Mouse (Mus musculus) liver, embryonic 11.5 days (tissue): ENCODE data around the gene Eepd1. TPM values are rescaled to one million over a fixed set of nuclear protein-coding genes. Genes with fewer than 3 reads are reported as not detected.

ENCODE experiments used
- ATAC-seq: fragments of 200-750 bp; cut with Nextera tagmentation; replicated peaks from 2 replicates; pipeline ENCODE4 v1.8.0; 2017; ENCODE audit warnings: moderate number of reproducible peaks, mild to moderate bottlenecking, moderate TSS enrichment, moderate library complexity; ENCODE audit not compliant: low FRiP score
- DNase-seq: peaks from one replicate; pipeline ENCODE4 v3.0.0-alpha.2; 2017; ENCODE audit warnings: low spot score
- H3K27ac ChIP-seq: fragments of 300-500 bp; sonication (generic); 2 replicates; pipeline ENCODE4 v1.5.1; 2014; ENCODE audit warnings: mild to moderate bottlenecking, low read depth, low read length, control low read depth
- H3K27me3 ChIP-seq: fragments of 300-500 bp; sonication (generic); replicated peaks from 2 replicates; pipeline ENCODE4 v1.6.1; 2014; ENCODE audit warnings: low read length, mixed read lengths; ENCODE audit not compliant: control insufficient read depth, insufficient read depth
- H3K36me3 ChIP-seq: fragments of 300-500 bp; sonication (generic); 2 replicates; pipeline ENCODE4 v1.6.1; 2014; ENCODE audit warnings: mild to moderate bottlenecking, low read length, moderate library complexity, mixed read lengths; ENCODE audit not compliant: control insufficient read depth, insufficient read depth
- H3K4me1 ChIP-seq: fragments of 300-500 bp; sonication (generic); replicated peaks from 2 replicates; pipeline ENCODE4 v1.6.1; 2014; ENCODE audit warnings: low read length, mixed read lengths; ENCODE audit not compliant: control insufficient read depth, insufficient read depth
- H3K4me2 ChIP-seq: fragments of 300-500 bp; sonication (generic); 2 replicates; pipeline ENCODE4 v1.6.1; 2014; ENCODE audit warnings: mild to moderate bottlenecking, control low read depth, moderate library complexity
- H3K4me3 ChIP-seq: fragments of 300-500 bp; sonication (generic); 2 replicates; pipeline ENCODE4 v1.5.1; 2014; ENCODE audit warnings: low read depth, low read length, control low read depth
- H3K9ac ChIP-seq: fragments of 300-500 bp; sonication (generic); 2 replicates; pipeline ENCODE4 v1.6.1; 2014; ENCODE audit warnings: low read depth, low read length, control low read depth
- H3K9me3 ChIP-seq: fragments of 300-500 bp; sonication (generic); 2 replicates; pipeline ENCODE4 v1.6.1; 2016; ENCODE audit warnings: low read length, inconsistent platforms, mixed read lengths; ENCODE audit not compliant: control insufficient read depth
- WGBS: fragments of 180-500 bp; shearing (Covaris S2); extraction: QIAGEN DNeasy Blood & Tissue Kit; methylation state at CpG from one replicate; pipeline ENCODE4 v1.1.7; 2014; 5-methylcytosine and 5-hydroxymethylcytosine counted together
- polyA plus RNA-seq: library from polyadenylated mRNA; unstranded; fragments of >200 nt; fragmentation: Nextera tagmentation; extraction: Ambion mirVana; gene quantifications from 2 replicates; pipeline ENCODE4 v1.2.1, GENCODE M21; 2014

Eepd1 gene
- polyA plus RNA-seq, 1 experiment from 2014 or later: 9.4 TPM

DNA sequence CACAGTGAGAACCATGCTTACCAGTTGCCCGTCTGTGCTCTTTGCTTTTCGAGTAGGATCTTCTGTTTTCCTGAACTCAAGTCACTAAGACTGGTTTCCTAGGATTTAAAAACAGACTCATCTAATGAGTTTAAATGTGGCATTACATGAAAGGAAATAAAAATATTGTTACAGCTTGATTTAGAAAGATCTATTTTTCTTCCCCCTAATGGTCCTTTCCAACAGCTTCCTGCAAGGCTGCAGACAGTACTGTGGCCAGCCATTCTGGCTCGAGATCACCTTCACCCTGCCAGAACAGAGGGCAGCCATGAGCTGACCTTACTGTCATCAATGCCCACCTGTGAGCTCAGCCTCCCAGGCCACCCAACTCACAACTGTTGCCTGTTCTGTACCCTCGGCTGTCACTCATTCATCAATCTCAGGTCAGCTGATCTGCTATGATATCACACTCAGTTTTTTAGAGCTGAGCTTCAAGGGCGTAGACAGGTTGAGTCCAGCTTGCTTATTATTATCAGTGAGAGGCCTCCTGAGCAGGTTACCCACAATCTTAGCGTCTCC, 73.0 kb downstream of the Eepd1 start:
- Histone ChIP-seq H3K4me2 (no peak overlapping the region), H3K27ac (no peak overlapping the region), H3K27me3 (no peaks in the 10 kb centered on the region), H3K36me3 (no peaks in the 10 kb centered on the region), H3K9ac (no peak overlapping the region), H3K9me3 (no peaks in the 10 kb centered on the region), H3K4me3 (no peak overlapping the region), H3K4me1 (peaks cover 2% of the 10 kb centered on the region; the same call in 1 of the 2 replicates)
- 65% methylated on average over 6 of the region's 6 CpGs for WGBS
- no peak for DNase-seq
- ATAC-seq: no peak

DNA sequence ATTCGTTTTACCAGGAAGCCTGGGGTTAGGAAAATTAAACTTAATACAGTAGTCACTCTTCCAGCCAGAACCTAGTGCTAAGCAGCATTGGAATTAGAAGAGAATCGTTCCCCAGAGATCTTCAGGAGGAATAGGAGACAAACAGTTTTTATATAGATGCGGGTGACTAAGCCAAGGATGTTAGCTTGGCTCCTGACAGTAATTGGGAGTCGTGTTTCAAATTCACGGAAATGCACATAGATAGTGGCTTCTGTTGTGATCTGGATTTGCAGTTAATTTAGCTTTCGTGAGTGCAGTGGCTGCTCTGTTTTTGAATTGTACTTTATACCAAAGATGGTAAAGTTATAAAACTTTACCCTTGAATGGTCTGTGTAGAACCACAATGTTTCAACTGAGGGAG, 73.9 kb downstream of the Eepd1 start:
- H3K4me1 ChIP-seq: peaks cover 2% of the 10 kb centered on the region; the same call in 1 of the 2 replicates
- ATAC-seq: no peak
- H3K36me3 ChIP-seq: no peaks in the 10 kb centered on the region
- no peaks in the 10 kb centered on the region for H3K27me3 ChIP-seq
- no peak overlapping the region for H3K4me2 ChIP-seq
- no peak for DNase-seq
- no peak overlapping the region for H3K4me3 ChIP-seq
- 58% methylated on average over 6 of the region's 6 CpGs for WGBS
- no peak overlapping the region for H3K27ac ChIP-seq
- no peak overlapping the region for H3K9ac ChIP-seq
- no peaks in the 10 kb centered on the region for H3K9me3 ChIP-seq

GRCm38 (mm10) chr9:25556008-25556407, 74.7 kb downstream of the Eepd1 start:
- H3K9ac ChIP-seq: no peak overlapping the region
- no peak overlapping the region for H3K27ac ChIP-seq
- WGBS: 83% methylated on average over 3 of the region's 3 CpGs
- ATAC-seq (no peak), DNase-seq (no peak)
- no peak overlapping the region for H3K4me3 ChIP-seq
- peaks cover 2% of the 10 kb centered on the region; the same call in 1 of the 2 replicates for H3K4me1 ChIP-seq
- H3K27me3 ChIP-seq: no peaks in the 10 kb centered on the region
- no peaks in the 10 kb centered on the region for H3K9me3 ChIP-seq
- no peak overlapping the region for H3K4me2 ChIP-seq
- no peaks in the 10 kb centered on the region for H3K36me3 ChIP-seq

GRCm38 (mm10) chr9:25557378-25557777, 76.0 kb downstream of the Eepd1 start:
- H3K27me3 ChIP-seq: no peaks in the 10 kb centered on the region
- H3K4me1 ChIP-seq: 0 out of 2 replicates have a peak, but pooled peaks cover 2% of the 10 kb centered on the region
- no peak overlapping the region for H3K27ac ChIP-seq
- no peak for DNase-seq
- H3K36me3 ChIP-seq: no peaks in the 10 kb centered on the region
- no peak overlapping the region for H3K4me3 ChIP-seq
- H3K4me2 ChIP-seq: no peak overlapping the region
- H3K9ac ChIP-seq: no peak overlapping the region
- no peaks in the 10 kb centered on the region for H3K9me3 ChIP-seq
- 73% methylated on average over 2 of the region's 2 CpGs for WGBS
- no peak for ATAC-seq

DNA sequence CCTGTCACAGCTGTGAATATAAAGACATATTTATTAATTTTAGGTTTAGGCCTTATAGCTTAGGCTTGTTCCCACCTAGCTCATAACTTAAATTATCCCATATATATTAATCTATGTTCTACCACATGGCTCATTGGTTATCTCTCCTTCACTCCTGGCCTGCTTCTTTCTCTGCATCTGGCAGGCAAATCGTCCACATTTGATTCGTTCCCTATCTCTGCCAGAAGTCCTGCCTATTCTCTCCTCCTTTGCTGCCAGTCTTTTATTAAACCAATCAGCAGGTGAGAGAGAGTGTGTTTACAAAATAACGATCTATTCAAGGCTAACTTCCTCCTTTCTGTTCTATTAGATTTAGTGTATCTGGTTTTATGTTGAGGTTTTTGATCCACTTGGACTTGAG, 77.5 kb downstream of the Eepd1 start:
- no peak for ATAC-seq
- Histone ChIP-seq H3K9me3 (no peaks in the 10 kb centered on the region), H3K9ac (no peak overlapping the region), H3K27me3 (no peaks in the 10 kb centered on the region), H3K4me3 (no peak overlapping the region), H3K27ac (no peak overlapping the region), H3K36me3 (no peaks in the 10 kb centered on the region), H3K4me2 (no peak overlapping the region), H3K4me1 (no peaks in the 10 kb centered on the region)
- WGBS: 59% methylated on average over 3 of the region's 3 CpGs
- no peak for DNase-seq

DNA sequence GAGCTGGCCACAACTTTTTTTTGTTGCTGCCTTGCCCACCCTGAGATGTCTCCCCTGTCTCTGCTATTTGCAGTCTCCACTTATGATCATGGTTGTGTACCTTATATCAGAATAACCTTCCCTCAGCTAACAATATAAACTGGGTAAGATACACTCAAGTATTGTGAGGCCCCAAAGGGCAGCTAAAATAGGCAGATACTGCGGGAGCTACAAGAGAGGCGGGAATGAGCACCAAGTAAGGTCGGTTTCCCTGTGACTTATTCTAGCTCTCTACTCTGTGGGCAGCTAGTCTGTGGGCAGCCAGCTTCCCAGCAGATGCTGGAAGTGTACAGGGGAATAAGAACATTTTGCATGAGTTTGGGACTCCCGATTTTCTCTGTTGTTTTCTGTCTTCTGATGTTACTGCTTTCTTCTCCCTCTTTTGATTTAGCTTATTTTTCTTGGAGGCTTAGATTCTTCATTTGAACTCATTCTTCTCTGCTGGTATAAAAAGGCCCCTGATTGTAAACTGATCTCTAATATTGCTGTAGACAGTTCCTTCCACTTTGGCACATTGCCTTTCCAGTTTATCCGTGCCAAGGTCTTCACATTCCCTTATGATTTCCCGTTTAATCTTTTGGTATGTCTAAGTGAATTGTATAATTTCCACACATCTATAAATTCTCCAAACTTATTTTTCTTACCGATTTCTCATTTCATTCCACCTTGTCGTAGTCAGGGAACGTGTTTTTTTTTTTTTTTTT, 78.8 kb downstream of the Eepd1 start:
- no peak overlapping the region for H3K27ac ChIP-seq
- H3K4me3 ChIP-seq: no peak overlapping the region
- no peaks in the 10 kb centered on the region for H3K4me1 ChIP-seq
- no peaks in the 10 kb centered on the region for H3K9me3 ChIP-seq
- ATAC-seq: no peak
- H3K36me3 ChIP-seq: no peaks in the 10 kb centered on the region
- 83% methylated on average over 9 of the region's 9 CpGs for WGBS
- no peaks in the 10 kb centered on the region for H3K27me3 ChIP-seq
- no peak for DNase-seq
- no peak overlapping the region for H3K9ac ChIP-seq
- H3K4me2 ChIP-seq: no peak overlapping the region

DNA sequence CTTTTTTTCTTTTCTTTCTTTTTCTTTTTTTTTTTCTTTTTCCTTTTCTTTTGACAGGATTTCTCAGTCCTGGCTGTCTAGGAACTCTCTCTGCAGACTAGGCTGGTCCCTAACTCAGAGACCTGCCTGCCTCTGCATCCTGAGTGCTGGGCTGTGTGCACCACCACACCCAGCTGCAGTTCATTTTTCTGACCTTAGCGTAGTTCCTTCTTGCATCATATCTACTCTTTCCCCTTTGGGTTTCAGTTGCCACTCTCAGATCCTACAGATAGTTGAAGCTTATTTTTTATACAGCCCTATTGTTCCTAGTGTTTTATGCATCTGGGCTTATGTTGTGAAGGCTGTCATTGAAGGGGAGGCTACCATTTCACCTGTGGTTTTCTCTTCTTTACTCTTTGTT, 79.8 kb downstream of the Eepd1 start:
- H3K4me3 ChIP-seq: no peak overlapping the region
- DNase-seq: no peak
- H3K27me3 ChIP-seq: no peaks in the 10 kb centered on the region
- H3K4me2 ChIP-seq: no peak overlapping the region
- H3K9me3 ChIP-seq: no peaks in the 10 kb centered on the region
- 72% methylated on average over 1 of the region's 1 CpGs for WGBS
- no peak overlapping the region for H3K9ac ChIP-seq
- ATAC-seq: no peak
- H3K27ac ChIP-seq: no peak overlapping the region
- no peaks in the 10 kb centered on the region for H3K4me1 ChIP-seq
- H3K36me3 ChIP-seq: no peaks in the 10 kb centered on the region

- Histone ChIP-seq H3K4me1 (no peaks in the 10 kb centered on the region), H3K4me3 (no peak overlapping the region), H3K36me3 (no peaks in the 10 kb centered on the region), H3K4me2 (no peak overlapping the region), H3K9ac (no peak overlapping the region), H3K27me3 (no peaks in the 10 kb centered on the region), H3K9me3 (no peaks in the 10 kb centered on the region), H3K27ac (no peak overlapping the region)
- ATAC-seq (no peak), DNase-seq (no peak)
- 77% methylated on average over 4 of the region's 4 CpGs for WGBS
Measured at GRCm38 (mm10) chr9:25563806-25564205, 82.5 kb downstream of the Eepd1 start.

DNA sequence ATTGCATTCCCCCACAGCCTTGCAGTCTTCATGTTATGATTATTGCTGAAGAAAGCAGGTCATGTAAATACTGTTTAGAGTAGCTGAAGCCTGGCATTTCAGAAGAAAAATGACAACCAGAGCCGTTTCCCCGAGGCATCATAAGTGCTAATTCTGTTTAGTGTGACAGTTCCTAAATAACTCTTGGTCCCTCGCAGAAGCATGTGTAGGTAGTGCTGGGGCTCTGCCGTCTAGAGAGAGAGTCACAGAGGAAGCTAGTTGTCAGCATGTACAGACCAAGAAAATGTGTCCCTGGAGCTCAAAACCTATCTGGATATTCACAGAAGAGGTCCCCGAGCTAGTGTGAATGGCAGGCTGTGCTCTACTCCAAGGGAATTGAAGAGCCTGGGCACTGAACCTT, 85.7 kb downstream of the Eepd1 start:
- no peaks in the 10 kb centered on the region for H3K27me3 ChIP-seq
- 65% methylated on average over 5 of the region's 5 CpGs for WGBS
- H3K27ac ChIP-seq: no peak overlapping the region
- no peaks in the 10 kb centered on the region for H3K9me3 ChIP-seq
- H3K36me3 ChIP-seq: no peaks in the 10 kb centered on the region
- no peak overlapping the region for H3K4me2 ChIP-seq
- H3K4me1 ChIP-seq: no peaks in the 10 kb centered on the region
- H3K4me3 ChIP-seq: no peak overlapping the region
- ATAC-seq (no peak), DNase-seq (no peak)
- no peak overlapping the region for H3K9ac ChIP-seq
